Mouse (Mus musculus) C3H10T1/2 (cell line): ENCODE results near the gene Gal3st2b. TPM values are rescaled to one million over a fixed set of nuclear protein-coding genes. Genes with fewer than 3 reads are reported as not detected.

Experiments used
- polyA plus RNA-seq, 2 experiments: library from polyadenylated mRNA; unstranded; fragments of >200 nt; fragmentation: generic; extraction: Trizol; gene quantifications; one replicate each; pipeline ENCODE4 v1.2.1; 2012; ENCODE audit warnings: missing spikeins in 2 of 2

The Gal3st2b gene
- under 1 TPM in 1 of 2 experiments, not detected in 1; 0.06 TPM for polyA plus RNA-seq

DNA sequence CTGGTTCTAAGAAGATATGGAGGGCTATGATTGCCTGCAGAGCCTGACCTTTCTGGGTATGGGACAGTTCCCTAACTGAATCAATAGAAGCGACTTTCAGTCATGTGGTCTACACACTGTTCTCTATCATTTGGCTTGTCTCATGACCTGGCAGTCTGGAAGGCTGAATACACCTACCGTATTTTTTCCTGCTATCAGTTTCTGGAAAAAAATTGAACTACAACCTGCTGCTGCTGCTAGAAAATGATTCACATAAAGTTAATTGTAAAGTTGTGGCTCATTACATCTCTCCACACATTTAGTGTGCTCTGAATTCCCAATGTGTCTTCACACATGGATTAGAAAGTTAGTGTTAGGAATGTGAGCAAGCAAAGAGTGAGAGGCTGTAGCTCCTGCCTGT lies at the start of gene Gal3st2b:
Gal3st2b (plus strand) TSS at position 301 of the 400 bp plus-strand sequence.

DNA sequence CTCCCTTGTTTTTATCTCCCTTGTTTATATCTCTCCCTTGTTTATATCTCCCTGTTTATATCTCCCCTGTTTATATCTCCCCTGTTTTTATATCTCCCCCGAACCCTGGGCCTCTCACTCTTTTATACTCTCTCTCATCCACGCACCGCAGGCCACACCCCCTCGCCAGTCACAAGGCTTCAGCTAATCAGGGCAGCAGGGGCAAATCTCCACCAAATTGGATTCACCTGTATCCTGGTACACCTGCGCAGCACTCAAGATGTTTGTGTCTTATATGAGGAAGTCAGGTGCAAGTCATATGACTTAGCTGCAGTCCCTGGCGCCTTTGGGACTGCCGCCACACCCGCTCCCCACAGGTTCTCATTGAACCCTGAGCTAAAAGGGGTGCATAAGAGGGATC lies 72.1 kb downstream of the Gal3st2b start, which contains the start of gene Gal3st2c:
Gal3st2c (plus strand) TSS at position 301 of the 400 bp plus-strand sequence.

Other genes with a start within 250 kb of the Gal3st2b start
- gene Bok, start 232.7 kb upstream of the Gal3st2b start, polyA plus RNA-seq: 10 to 100 TPM in 1 of 2 experiments, 1 to 10 TPM in 1; 7.0 to 22.0 TPM
- gene Atg4b, start 166.8 kb upstream of the Gal3st2b start, polyA plus RNA-seq: 10 to 100 TPM; 35.1 to 37.8 TPM
- 10 to 100 TPM; 91.2 to 93.2 TPM for gene Thap4, start 163.4 kb upstream of the Gal3st2b start, polyA plus RNA-seq
- 100 to 1,000 TPM; 137 to 203 TPM for gene Dtymk, start 116.4 kb upstream of the Gal3st2b start, polyA plus RNA-seq
- gene Ing5, start 114.3 kb upstream of the Gal3st2b start, polyA plus RNA-seq: 1 to 10 TPM; 2.4 to 4.0 TPM
- gene D2hgdh, start 93.4 kb upstream of the Gal3st2b start, polyA plus RNA-seq: 10 to 100 TPM in 1 of 2 experiments, 1 to 10 TPM in 1; 4.5 to 13.5 TPM
- gene Gal3st2, start 57.0 kb upstream of the Gal3st2b start, polyA plus RNA-seq: not detected
- not detected for gene Gal3st2c, start 72.2 kb downstream of the Gal3st2b start, polyA plus RNA-seq
- gene Neu4, start 102.1 kb downstream of the Gal3st2b start, polyA plus RNA-seq: not detected
- not detected for gene Pdcd1, start 134.2 kb downstream of the Gal3st2b start, polyA plus RNA-seq